Mouse (Mus musculus): ENCODE results near the gene A830018L16Rik. TPM values are rescaled to one million over a fixed set of nuclear protein-coding genes. Genes with fewer than 3 reads are reported as not detected.
"Not testable (repeated sequence)": the region's sequence is repeated elsewhere in the genome, so short reads cannot be mapped to it uniquely, and the experiment has no call there.

A830018L16Rik gene
- total RNA-seq, 2 experiments from 2014 or later = 100 to 110 TPM

DNA sequence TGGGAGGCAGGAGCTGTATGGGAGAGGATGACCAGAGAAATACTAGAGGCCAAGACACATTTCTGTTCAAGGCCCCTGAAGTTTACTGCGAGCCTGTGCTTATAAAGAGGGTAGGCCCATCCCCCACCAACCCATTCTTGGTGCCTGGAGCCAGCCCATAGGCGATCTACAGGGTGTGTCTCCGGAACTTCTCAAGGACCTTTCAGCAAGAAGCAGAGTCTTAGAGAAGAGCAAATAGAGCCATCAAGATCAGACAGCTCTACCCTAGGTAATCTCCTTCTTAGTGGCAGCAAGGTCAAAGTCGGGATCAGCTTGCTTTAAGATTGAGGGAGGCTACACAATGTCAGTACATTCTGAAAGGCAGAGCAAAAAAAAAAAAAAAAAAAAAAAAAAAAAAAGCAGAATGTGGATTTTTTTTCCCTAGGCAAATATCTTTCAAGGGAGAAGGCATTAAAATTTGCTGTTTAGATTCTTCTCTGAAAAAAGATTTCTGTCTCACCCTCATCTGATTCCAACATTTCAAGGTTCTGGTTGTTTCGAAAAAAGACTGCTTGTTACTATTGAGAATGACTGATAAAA lies 53.2 kb downstream of the A830018L16Rik start:
- intact Hi-C loops (cut with DNase I) = no loop called here
- no peak for TF ChIP-seq CTCF (IDR thresholded peaks at IDR 0.05)
- H3K4me3 ChIP-seq = no peak overlapping the region
- H3K27ac ChIP-seq = no peak overlapping the region
- DNase-seq (ENCODE audit: extremely low spot score in 1 of 2, low spot score in 2 of 2) = no peak

DNA sequence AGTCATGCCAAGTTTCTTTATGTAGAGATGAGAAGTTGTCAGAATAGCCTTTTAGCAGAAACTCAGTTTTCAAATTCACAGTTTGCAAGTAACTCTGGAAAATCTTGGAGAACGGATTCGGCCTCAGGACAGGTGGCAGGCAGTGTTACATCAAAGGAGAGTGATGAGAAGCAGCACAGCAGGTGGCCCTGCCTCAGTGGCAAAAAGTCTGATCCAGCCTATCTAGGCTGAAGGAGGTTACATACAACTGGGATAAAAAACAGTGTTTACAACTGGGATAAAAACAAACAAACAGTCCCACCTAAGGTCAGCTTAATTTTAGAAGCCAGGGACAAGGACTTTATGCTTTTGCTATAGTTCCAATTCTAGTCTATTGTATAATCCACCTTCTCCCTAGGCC lies 79.0 kb downstream of the A830018L16Rik start:
- DNase-seq (ENCODE audit: extremely low spot score in 1 of 2, low spot score in 2 of 2) = no peak
- Histone ChIP-seq H3K4me3 (no peak overlapping the region), H3K27ac (no peak overlapping the region)
- intact Hi-C loops (cut with DNase I) = no loop called here
- no peak for TF ChIP-seq CTCF (IDR thresholded peaks at IDR 0.05)

DNA sequence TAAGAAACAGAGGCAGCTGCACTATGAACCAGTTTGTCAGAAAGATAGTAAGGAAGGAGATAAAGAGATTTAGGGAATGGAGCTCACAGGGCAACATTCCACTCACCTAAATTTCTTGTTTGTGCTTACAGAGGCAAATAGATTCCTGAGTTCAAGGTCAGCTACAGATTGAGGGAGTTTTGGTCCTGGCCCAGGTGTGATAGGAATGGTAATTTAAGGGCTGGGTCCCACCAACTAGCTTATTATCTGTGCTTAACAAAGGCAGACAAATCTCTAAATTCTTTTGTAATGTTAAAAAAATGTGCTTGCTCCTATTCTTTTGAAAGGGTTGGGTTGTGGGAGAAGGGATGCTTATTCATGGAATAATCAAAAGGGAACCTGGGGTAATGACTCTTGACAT lies 87.7 kb downstream of the A830018L16Rik start:
- intact Hi-C loops (cut with DNase I) = no loop called here
- TF ChIP-seq CTCF (IDR thresholded peaks at IDR 0.05) = no peak
- no peak for DNase-seq (ENCODE audit: extremely low spot score in 1 of 2, low spot score in 2 of 2)
- Histone ChIP-seq H3K4me3 (no peak overlapping the region), H3K27ac (no peak overlapping the region)

DNA sequence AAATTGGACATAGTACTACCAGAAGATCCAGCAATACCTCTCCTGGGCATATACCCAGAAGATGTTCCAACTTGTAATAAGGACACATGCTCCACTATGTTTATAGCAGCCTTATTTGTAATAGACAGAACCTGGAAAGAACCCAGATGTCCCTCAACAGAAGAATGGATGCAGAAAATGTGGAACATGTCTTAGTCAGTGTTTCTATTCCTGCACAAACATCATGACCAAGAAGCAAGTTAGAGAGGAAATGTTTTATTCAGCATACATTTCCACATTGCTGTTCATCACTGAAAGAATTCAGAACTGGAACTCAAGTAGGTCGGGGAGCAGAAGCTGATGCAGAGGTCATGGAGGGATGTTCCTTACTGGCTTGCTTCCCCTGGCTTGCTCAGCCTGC lies 135.9 kb downstream of the A830018L16Rik start:
- intact Hi-C loops (cut with DNase I); DNase-seq (ENCODE audit: extremely low spot score in 1 of 2, low spot score in 2 of 2); H3K4me3 ChIP-seq; H3K27ac ChIP-seq: not testable (repeated sequence)

DNA sequence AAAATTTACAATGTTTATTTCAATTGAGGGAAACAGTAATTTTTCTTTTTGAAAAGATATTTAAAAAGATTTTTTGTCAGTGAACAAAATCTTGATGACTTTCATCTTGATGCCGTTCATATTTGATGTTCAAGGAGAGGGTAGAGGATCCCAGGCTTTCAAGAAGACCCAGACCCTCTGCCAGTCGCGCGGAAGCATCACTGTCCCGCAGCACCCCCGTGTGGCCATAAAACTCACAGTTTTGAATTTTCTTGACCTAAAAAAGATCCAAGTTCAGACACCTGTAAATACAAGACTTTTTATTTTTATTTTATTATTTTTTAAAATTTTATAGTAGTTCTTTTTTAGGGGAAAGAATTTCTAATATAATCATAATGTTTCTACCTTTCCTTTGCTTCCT lies 151.4 kb downstream of the A830018L16Rik start:
- Histone ChIP-seq H3K4me3 (no peak overlapping the region), H3K27ac (no peak overlapping the region)
- DNase-seq (ENCODE audit: extremely low spot score in 1 of 2, low spot score in 2 of 2) = peak; percentile 30 to 45
- peak; percentile 65 for TF ChIP-seq CTCF (IDR thresholded peaks at IDR 0.05)
- intact Hi-C loops (cut with DNase I) = loop anchor here (5.0 to 10.0 kb wide), 4 partner anchors 151 to 1269 kb away; partner anchors contain the start of gene A830018L16Rik

DNA sequence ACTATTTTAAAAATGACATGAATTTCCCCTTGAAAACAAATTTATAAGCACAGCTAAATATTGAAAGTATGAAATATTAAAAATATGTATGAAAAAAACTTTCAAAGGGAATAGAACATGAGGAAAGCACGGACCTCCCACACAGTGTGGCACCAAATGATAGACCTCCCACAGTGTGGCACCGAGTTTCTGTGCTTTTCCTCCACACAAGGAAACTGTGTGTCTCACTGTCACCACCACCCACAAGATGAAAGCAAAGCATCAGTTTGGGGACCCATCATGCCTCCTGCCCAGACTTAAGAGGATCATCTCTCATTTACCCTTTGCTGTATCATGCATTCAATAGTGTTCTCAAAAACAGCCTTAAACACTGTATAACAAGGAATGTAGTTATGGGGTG lies 152.8 kb downstream of the A830018L16Rik start:
- Histone ChIP-seq H3K4me3 (no peak overlapping the region), H3K27ac (no peak overlapping the region)
- TF ChIP-seq CTCF (IDR thresholded peaks at IDR 0.05) = no peak
- no peak for DNase-seq (ENCODE audit: extremely low spot score in 1 of 2, low spot score in 2 of 2)
- intact Hi-C loops (cut with DNase I) = loop anchor here (5.0 to 10.0 kb wide), 4 partner anchors 152 to 1268 kb away; partner anchors contain the start of gene A830018L16Rik

DNA sequence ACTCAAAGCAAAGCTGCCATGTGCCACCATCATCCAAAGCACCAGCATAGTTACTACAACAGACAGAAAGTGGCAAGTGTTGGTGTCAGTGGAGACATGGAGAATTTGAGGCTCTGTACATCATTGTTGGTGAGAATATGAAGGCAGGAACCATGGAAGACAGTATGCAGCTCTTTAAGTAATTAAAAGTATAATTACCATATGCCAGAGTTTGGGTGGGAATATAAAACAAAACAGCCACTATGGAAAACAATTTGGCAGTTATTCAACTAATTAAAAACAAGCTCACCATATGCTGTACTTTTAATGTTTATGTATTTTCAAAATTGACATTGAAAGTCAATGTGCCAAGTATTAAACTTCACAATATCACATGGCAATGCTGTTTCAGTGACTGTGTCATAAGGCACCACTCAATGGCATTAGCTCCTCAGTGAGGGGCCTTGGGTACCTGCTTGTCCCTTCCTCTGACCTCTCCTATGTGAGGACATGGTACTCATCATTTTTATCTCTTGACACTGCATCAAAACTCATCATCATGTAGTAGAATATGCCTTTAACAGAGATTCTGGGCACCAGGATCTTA lies 153.5 kb downstream of the A830018L16Rik start:
- H3K4me3 ChIP-seq = no peak overlapping the region
- no peak overlapping the region for H3K27ac ChIP-seq
- DNase-seq (ENCODE audit: extremely low spot score in 1 of 2, low spot score in 2 of 2) = no peak
- intact Hi-C loops (cut with DNase I) = loop anchor here (5.0 to 10.0 kb wide), 4 partner anchors 153 to 1267 kb away; partner anchors contain the start of gene A830018L16Rik
- no peak for TF ChIP-seq CTCF (IDR thresholded peaks at IDR 0.05)

DNA sequence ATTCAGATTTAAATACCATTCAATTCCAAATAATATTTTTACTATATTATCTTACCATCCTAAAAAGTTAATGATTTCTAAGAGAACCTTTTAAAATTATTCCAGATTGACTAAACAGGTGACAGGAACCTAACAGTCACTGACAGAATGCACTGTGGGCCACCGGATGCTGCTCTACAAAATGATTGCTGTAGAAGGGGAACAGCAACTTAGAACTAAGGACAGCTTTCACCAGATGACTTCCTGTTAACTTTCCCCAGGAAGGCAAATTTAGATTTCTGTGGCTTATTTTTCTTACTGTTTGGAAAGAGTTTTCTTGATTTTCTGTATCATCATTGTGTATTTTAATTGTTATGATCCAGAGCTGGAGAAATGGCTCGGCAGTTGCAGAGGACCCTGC lies 156.4 kb downstream of the A830018L16Rik start:
- TF ChIP-seq CTCF (IDR thresholded peaks at IDR 0.05) = no peak
- no peak for DNase-seq (ENCODE audit: extremely low spot score in 1 of 2, low spot score in 2 of 2)
- H3K27ac ChIP-seq = no peak overlapping the region
- H3K4me3 ChIP-seq = no peak overlapping the region
- intact Hi-C loops (cut with DNase I) = no loop called here

DNA sequence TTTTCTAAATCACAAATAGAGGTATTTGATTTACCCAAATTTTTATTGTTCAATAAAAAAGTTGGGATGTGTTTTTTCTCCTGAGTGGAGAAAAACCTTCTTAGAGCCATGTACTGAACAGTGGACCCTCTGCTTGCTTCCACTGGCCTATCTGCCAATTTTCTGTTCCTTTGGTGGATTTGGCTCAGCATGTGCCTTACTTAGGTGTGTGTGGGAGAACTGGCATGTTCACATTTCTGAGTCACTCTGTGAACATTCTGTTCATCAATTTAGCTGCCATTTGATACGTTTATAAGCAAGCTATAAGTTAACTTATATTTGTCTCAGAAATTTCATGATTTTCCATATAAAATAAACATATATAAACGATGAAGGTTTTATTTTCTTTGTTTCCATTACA lies 159.6 kb downstream of the A830018L16Rik start:
- peak overlapping the region; percentile 57 for H3K27ac ChIP-seq
- H3K4me3 ChIP-seq = no peak overlapping the region
- intact Hi-C loops (cut with DNase I) = no loop called here
- no peak for DNase-seq (ENCODE audit: extremely low spot score in 1 of 2, low spot score in 2 of 2)
- no peak for TF ChIP-seq CTCF (IDR thresholded peaks at IDR 0.05)

DNA sequence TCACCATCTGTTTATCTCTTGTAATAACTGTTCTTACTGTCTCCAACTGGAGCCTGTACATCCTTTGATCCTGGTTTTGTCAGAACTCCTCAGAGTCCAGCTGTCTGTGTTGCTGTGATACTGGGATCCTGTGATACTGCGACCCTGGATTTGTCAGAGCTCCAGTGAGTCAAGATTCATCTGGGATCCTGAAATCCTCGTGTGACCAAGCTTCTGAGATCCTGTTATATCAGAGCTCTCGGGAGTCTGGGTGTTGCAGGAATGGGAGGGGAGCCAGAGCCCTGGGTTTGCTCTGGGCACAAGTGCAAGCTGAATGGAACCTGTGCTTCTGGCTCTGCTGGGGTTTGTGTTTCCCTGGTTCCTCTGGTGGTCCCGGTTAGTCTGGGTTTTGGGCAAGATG lies 166.1 kb downstream of the A830018L16Rik start:
- no peak overlapping the region for H3K4me3 ChIP-seq
- intact Hi-C loops (cut with DNase I) = no loop called here
- no peak for DNase-seq (ENCODE audit: extremely low spot score in 1 of 2, low spot score in 2 of 2)
- no peak for TF ChIP-seq CTCF (IDR thresholded peaks at IDR 0.05)
- peak overlapping the region; percentile 41; the same call in 1 of the 2 replicates for H3K27ac ChIP-seq

DNA sequence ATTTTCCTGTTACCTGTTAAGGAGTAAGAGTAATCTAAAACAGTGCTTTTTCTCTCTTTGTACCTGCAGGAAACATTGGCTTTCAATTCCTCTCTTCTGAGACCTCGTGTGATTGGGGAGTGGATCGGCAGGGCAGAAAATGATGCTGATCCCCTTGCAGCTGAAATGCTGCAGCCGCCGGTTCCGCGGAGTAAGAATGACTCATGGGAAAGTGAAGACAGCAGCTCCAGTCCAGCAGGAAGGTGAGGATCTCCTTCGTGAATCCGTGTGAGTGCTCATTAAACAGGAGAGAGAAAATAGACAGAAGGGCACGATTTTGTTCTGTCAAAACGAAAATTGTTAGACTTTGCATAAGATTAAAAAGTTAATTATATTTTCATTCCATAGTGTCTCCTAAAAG lies 174.4 kb downstream of the A830018L16Rik start:
- no peak for DNase-seq (ENCODE audit: extremely low spot score in 1 of 2, low spot score in 2 of 2)
- Histone ChIP-seq H3K4me3 (no peak overlapping the region), H3K27ac (no peak overlapping the region)
- intact Hi-C loops (cut with DNase I) = no loop called here
- TF ChIP-seq CTCF (IDR thresholded peaks at IDR 0.05) = no peak

DNA sequence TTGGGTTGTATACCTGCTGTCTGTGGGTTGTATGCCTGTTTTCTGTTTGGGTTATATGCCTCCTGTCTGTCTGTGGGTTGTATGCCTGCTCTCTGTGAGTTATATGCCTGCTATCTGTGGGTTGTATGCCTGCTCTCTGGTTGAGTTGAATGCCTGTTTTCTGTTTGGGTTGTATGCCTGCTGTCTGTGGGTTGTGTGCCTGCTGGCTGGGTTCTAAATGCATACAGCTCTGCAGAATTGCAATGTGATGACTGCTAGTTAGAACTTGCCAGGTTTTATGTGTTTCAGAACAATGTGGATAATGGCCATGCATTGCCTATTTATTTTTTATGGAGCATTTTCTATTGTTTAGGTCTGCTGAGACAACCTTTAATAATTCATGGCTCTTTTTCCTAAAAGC lies 236.2 kb downstream of the A830018L16Rik start:
- intact Hi-C loops (cut with DNase I) = no loop called here
- no peak overlapping the region for H3K27ac ChIP-seq
- DNase-seq (ENCODE audit: extremely low spot score in 1 of 2, low spot score in 2 of 2) = no peak
- no peak for TF ChIP-seq CTCF (IDR thresholded peaks at IDR 0.05)
- no peak overlapping the region for H3K4me3 ChIP-seq

DNA sequence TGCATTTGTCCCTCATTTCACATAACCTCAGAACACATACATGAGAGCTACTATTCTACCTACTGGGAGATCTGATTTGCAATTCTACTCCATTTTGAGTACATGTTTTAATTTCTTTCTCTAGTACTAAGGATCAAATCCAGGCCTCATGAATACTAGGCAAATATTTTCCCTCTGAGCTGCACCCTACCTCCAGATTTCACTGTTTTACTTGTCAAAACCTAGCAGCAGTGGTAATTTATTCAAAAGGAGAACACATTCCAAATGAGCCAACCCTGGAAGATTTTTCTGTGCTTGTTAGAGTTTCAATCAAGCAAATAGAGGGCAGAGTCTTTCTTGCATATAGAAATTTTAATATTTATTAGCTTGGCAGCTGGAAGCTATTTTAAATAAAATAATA lies 238.9 kb downstream of the A830018L16Rik start:
- intact Hi-C loops (cut with DNase I) = no loop called here

More for the DNA sequence above, 238.9 kb downstream of the A830018L16Rik start:
- Histone ChIP-seq H3K4me3 (no peak overlapping the region), H3K27ac (no peak overlapping the region)
- TF ChIP-seq CTCF (IDR thresholded peaks at IDR 0.05) = no peak
- DNase-seq (ENCODE audit: extremely low spot score in 1 of 2, low spot score in 2 of 2) = no peak
